Mouse (Mus musculus) kidney, adult 18-20 months (tissue): ENCODE data around the gene Foxd1.
A peak's percentile ranks its signal among the peaks of the same experiment; 100 is the strongest.

Experiments used
- DNase-seq: peaks from one replicate; pipeline ENCODE4 v3.0.0; 2021

Foxd1 gene

DNA sequence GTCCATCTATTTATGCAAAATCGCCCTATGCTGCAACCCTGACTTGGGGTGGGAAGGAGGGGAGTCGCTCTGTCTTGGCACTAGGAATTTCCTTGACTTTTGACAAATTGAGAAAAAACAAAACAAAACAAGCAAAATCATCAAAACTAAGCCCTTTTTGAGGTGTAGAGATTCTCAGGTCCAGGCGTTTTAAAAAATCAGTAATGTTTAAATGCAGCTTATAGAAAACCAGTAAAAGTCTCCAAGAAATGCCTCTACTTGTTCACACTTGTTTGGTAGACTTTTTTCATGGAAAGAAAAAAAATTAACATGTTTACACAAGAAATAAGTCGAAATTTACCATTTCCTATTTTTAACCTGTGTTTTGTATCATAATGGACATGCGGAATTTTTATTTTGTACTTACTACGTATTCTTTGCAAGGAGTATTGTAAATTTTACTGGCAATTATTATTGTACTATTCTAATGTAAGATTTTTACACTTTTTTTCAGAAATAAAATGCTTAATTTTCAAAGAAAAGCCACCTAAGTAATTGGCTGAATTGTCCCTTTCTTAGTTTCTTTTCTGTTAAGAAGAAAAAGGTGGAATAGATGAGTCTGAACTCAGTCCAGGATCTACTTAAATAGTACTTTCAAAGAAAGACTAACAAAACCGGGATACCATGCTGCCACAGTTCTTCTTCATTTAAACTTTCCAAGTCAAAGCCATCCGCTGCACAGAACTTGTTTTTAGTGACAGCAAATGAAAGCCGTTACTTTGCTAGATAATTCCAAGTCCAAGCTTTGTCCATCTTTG is 2.3 kb downstream of the Foxd1 start:
- no peak for DNase-seq

DNA sequence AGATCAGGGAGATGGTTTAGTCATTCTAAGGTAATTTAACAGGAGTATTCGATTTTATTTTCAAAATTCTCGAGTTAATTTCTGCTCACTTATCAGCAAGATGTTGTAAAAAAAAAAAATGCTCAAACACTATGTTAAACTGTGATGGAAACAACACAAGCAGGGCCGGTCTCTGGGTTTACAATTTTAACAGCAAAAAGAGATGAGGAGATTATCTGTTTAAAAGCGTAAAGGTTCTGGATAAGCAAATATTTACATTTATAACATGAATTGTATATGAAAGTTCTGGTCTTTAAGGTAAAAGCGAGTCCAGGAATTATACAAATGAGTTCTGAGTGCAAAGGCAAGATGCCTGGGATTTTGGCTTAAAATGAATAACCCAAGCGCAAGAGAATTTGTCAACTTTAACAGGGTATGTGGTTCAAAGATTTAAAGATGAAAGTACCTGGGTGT is 3.0 kb downstream of the Foxd1 start:
- DNase-seq = no peak

DNA sequence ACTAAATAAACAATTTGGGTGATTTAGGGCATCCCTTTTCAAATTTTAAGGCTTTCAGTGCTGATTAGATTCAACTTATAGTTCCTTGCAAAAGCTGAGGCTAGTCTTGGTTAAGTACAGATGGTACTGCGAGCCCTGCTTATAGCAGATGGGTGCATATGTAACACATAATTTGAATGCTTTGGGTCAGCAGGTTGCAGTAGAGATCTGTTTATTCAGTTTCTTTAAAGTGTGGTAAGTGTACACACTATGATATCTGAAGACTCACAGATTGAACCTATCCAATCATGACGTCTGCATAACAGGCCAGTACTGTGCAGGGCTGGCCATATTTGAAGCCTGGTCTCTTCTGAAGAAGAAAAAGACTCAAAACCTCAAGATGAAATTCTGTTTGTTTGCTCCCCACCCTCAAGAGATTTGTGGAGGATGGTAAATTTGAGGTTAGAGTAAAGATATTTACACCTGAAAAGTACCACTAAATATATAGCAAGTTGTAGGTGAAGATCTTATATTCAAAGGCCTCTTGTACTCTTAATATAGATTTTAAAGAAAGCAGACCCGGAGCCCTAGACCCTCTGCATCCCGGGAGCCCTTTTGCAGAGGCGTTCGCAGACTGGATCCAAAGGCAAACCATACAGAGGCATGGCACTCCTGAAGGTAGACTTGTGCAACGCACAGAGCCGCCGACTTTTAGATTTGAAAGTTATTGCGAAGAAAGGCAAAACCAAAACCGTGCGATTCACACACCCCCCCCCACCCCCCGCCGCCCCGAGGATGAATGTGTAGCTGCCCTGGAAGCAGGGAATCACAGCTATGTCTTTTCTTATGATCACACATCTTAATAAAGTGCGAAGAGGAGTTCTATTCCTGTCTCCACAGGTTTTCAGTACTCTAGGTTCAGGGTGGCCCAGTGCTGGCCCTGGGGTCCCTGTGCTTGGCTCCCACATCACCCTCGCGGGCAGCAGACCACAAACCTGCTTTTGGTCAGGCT is 3.7 kb downstream of the Foxd1 start:
- no peak for DNase-seq

DNA sequence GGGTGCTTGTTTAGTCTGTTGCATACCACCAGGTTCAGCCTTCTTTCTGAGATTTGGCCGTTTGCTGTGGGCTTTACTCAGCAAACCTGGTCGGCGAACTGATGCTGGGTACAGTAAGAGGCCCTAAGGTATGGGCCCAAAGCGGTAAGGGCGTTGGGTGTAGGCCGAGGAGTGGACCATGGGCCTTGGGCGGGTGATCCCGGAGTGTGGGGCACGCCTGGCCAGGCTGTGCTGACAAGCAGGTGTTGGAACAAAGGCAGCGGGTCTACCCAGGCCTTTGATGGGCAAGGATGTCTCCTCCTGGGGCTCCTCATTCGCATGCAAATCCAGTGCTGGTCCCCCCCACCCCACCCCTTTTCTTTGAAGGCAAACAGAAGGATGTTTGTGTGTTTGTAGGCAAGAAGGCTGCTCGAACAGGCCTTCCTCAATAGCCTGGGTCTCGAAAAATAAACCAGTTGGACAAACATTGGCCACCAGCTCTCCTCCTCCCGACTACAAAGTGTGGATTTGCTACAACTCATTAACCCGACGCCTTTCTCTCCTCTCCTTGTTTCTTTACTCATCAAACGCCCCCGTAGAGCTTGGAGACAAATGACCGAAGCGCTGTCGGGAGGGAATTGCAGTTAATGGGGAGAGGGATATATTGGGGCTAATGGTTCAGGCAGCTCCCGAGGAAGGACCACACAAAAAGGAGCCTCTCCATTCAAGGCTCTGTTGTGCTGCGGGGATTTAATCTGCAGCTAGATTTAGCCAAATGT is 4.6 kb downstream of the Foxd1 start:
- DNase-seq = no peak

DNA sequence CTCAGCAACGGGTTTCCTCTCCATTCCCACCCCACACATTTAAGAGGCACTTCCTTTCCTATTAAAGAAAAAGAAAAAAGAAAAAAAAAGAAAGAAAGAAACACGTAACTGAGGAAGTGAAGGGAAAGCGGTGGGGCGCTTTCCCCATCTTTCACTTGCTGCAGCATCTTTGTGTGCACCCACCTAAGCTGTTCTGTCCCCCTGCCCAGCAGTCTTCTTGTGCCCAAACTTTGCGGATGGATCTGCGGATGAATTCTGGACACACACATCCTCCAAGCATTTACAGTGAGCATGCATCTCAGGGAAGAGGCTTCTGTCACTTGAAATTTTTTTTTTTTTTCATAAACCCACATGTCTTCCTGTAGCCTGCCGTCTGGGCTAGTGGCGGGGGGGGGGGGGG is 5.3 kb downstream of the Foxd1 start:
- no peak for DNase-seq

DNA sequence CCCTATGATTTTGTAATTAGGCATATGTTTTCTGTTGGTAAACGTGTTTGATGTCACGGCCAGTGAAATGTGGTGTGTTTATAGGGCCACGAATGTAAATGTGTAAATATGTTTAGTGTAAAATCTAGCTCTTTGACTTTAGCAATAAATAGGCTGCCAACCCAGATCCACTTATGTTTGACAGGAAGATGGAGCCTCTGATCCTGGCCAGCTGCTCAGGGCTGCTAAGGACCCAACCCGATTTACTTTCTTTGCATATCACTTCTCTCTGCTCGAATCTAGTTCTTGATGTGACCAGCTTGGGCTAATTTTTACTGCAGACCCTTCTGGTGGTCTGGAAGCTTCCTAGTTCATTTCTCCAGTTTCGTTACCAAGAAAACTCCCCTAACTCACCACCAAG is 6.3 kb downstream of the Foxd1 start:
- no peak for DNase-seq

DNA sequence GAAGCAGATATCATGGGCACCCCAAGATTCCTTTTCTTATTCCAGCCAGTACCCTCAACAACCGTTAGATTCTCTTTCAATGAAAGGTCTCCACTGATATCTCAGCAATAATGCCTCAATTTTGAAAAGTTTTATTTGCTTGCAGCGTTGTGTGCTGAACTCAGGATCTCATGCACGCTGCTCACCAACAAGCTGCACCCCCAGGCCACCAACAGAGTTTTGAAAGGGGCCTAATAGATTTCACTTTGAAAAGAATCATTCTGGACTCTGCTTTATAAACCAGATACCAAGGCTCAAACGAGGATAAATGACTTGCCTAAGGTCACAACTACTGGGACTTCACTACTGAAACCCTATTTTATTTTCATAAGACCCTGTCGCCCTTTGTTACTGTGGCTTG is 7.1 kb downstream of the Foxd1 start:
- no peak for DNase-seq

DNA sequence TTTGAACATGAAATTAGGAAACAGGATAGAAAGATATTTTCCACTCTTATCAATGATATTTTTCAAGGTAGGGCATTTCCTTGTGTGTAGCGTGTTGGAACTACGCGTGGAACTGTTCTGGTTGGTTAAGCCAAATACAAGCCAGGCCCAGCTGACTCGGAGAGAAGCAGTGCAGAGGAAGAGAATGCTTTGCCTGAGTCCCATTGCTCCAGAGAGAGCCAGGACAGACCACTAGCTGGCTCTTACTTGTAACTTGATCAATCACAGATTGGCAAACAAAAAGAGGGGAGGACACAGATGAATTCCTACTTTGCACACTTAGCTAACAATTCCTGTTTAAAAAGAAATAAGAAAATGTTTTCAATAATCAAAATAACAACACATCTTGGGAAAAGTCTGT is 9.0 kb downstream of the Foxd1 start:
- no peak for DNase-seq

DNA sequence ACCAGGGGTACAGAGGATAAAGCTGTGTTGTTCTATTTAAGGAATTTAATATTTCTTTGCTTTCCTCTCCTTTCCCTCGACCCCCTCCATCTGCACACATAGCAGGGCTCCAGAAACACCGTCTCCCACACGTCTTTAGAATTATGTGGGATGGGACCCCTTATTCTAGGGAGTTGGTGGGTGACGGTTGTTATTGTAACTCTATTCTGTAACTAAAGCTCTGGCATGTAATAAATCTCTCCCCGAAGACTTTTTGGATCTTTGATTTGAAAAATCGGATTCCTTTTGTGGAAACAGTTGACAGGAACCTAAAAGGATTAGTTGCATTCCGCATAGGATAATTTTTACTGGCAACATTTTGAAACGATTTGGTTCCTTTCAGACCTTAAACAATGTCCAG is 11.0 kb downstream of the Foxd1 start:
- DNase-seq = no peak

DNA sequence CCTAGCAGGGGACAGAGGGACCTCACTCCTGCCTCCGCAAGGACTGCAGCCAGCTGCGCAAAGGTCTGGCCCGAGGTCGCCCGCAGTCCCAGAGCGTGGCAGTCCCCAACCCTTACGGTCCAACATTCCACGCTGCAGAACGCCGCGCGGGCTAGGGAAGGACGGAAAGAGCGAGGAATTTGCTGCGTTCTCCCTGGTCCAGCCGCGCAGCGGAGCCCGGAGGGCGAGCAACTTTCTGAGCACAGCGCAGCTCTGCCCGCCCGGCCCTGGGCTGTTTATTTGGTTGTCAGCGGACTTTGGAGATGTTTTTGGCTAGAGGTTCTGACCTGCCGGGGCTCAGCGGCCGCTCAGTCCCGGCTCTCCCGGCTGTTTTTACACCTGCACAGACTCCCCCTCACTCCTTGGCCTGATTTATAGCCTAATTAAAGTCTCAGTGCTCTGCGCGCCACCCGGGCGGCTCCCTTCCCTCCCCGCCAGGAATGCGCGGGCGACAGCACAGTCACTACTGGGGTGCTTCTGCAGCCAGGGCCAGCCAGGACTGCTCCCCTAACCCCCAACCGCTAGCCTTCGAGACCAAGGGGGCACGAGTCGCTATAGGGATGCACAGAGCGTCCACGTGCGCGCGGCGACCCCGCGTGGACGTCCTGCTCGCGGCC is 11.9 kb downstream of the Foxd1 start:
- peak; percentile 33 for DNase-seq

DNA sequence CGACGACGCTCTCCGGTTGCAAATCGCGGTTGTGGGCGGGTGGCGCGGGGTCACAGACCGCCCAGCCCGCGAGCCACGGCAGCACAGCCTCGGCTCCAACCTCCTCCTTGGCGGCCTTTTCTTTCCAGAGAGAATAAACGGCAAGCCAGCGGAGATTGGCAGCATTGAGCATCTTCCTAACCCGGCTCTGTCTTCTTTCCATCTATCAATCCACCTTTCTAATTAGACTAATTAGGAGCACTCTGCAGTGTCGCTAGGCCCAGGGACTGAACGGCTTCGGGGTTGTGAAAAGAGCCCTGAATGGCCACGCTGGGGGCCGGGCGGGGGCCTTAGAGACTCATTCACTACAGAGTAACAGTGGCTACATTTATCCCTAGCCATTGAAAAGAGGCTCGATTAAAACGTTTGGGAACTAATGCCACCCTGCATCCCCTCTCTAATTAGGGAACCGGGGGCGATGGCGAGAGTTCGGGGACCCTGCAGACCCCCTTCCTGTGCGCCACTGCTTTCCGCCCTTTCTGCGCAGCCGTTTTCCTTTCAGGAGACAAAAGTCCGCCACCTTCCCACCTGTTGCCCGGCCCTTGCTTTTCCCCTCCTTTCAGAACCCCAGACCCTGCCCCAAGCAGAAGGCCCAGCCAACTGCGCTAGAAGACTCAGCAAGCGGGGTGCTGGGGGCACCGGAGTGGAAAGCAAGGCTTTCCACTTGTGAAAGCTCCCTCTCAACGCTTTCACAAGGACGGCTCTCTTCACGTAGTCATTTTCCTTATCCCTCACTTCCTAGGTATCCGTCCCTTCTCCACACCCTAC is 12.6 kb downstream of the Foxd1 start:
- DNase-seq = no peak

DNA sequence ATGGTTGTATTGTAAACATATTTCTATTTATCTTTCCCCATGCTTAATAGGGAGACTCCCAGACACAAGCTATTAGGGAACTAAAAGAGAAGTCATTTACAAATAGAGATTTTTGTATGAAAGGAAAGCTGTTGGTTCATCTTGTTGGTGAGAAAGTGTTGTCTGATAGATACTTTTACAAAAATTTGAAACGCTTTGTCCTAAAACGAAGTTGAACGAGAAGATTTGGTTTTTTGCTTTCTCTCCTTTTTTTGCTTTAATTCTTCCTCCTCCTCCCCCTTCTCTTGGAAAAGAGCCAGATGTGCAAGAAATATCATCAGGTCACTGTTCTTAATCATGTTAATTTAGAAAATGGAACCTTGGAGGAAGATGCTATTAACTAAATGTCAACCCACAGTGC is 13.6 kb downstream of the Foxd1 start:
- no peak for DNase-seq

DNA sequence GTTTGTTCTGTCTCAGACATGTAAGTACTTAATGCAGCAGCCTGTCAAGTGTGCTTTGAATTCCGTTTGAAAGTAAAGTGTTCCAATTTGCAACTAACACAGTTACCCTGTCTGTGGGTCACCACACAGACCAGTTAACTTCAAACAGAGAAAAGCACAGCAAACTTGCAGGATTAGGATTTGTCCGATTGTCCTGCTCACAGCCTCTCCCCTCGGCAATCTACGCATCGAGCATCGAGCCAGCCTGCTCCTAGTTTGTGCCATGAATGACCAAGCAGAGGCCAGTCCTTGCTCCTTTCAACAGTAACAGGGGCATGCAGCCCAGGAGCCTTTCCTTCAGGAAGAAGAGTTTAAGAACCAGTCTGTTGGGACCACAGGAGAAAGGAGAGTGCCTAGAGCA is 15.0 kb downstream of the Foxd1 start:
- DNase-seq = no peak

DNA sequence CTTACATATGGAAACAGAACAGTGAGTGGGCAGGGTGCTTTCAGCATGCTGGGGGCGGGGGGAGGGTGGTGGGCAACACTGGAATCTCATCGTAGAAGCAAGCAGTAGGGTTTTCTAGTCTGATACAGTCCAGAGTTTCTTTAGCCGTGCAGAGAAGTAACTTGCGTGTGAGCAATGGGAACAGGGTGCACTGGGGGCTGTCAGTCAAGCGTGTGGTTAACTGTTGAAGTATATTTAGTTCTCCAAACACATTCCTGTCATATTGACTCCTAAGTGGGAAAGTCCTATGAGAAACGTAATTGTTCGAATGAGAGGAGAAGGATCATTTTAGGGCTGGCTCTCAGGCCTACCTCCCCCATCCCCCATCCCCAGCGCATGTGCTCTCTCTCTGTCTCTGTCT is 20.5 kb downstream of the Foxd1 start:
- DNase-seq = no peak

DNA sequence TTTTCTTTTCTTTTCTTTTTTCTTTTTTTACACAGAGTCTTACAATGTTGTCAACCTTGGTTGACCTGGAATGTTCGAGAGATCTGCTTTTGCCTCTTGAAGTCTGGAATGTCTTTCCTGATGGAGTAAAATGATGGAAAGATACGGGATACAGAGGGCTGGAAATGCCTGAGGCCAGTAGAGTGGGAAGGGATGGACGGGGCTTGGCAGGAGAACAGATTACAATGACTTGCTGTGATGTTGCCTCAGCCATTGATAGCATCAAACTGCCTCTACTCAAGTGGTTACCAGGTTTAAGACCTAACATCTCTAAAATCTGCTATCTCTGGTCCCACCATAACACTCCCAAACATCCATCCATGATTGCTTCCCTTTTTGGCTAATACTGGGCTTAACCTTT is 20.9 kb downstream of the Foxd1 start:
- no peak for DNase-seq

DNA sequence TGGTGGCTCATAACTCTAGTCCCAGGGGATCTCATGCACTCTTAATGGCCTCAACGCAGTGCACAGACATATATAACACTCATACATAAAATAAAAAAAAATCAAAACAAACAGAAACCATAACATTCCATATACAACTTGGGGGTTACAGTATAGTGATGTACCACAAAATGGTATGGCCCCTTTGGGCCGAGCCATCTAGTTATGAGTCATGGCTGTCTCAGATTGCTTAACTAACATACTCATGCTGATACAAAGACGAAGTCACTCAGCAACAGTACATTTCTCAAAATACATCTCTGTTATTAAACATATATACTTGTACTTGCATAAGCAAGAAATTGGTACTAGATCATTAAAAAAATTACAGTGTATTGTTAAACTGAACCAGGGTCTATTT is 23.7 kb downstream of the Foxd1 start:
- DNase-seq = no peak

DNA sequence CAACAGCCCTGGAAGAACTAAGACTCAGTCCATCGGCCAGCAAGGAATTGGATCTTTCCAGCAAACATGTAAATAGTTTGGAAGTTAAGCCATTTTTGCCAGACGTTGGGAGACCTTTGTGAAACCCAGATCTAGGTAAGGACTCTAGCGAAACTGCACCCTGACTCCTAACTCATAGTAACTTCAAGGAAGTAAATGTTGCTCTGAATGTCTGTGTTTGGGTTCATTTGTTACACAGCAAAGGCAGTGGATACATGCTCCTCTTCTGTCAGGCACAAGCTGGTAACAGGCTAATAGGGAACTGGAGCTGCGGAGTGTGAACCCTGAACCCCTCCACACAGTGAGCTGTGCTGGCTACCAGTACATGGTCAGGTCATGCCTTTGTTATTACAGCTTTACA is 28.7 kb downstream of the Foxd1 start:
- DNase-seq = no peak

DNA sequence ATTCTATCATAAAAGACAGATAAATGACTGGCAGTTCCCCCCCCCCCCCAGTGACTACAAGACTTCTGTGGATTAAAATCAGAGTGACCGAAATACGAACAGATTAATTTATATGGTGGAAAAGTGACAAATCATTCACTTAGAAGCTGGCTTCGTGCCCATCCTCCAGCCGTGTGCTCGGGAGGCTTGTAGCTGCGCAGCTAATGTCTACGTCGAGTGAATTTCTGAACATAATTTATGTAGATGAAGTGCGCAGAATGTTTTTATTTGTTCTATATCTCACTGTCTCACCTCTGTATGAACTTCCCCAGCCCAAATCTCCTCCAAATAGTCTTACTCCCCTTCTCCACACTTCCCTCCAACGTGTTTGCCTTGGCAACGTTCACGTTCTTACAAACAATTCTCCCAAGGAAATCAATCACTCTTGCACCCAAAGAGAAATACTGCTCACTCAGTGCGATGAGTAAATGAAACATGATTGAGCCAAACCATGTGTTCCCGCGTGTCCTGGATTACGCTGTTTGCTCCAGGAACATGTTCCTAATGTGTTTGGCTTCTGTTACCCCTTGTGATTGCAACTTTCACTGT is 30.0 kb downstream of the Foxd1 start:
- no peak for DNase-seq

DNA sequence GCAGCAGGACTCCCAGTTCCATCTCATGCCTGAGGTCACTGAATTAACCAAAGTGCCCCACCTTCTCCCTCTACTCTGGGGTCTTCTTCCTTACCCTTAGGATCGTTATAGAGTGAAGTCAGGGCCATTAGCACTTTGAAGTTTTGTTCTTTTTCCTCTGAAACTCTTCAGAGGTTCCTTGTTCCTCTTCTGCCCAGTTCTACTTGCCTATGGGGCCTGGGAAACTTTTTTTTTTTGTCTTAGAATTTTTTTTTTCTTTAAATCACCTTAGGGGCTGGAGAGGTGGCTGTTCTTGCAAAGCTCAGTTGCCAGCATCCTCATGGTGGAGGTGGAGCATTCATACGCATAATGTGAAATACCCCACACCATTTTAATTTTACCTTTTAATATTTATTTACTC is 31.8 kb downstream of the Foxd1 start:
- no peak for DNase-seq

DNA sequence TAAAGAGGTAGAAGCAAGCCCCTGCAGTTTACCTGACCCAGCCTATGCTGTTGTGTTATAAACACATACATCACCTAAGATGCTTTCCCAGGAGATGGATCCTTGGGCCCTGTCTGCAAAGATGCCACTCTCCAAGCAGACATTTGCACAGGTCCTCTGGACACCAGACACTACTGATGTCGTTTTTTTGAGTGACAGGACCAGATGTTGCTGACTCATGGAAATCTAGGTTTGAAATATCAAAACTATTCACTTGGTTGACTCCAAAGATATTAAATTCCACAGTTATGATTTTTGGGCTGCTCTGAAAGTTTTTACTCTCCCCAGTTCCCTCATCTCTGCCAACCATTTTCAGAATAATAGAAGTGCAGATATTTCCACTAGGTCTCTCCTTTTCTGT is 35.0 kb downstream of the Foxd1 start:
- DNase-seq = no peak

DNA sequence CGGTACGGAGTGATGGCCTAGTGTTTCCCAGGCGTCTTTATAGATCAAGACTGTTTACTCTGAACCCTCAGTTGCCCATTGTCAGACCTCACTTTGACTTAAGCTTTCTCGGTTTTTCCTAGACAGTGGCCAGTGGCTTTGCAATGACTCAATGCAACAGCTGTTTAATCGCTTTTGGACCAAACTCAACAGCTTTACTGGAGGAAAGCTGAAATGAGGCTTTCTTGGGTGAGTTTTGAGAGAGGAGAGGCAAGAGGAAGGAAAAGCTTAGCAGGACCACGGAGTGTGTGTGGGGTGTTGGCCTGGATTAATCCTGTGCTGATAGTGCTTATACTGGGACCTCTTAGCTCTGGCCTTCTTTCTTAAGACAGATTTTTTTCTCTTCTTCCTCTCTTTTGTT is 36.3 kb downstream of the Foxd1 start:
- no peak for DNase-seq
